Mouse (Mus musculus) frontal cortex, postnatal 36 days (tissue): ENCODE results near the gene Tex48.

ENCODE experiments used
- DNase-seq, 2 experiments: peaks; one replicate each; pipeline ENCODE4 v3.0.0; 2022; ENCODE audit warnings: low spot score in 2 of 2

Gene Tex48

DNA sequence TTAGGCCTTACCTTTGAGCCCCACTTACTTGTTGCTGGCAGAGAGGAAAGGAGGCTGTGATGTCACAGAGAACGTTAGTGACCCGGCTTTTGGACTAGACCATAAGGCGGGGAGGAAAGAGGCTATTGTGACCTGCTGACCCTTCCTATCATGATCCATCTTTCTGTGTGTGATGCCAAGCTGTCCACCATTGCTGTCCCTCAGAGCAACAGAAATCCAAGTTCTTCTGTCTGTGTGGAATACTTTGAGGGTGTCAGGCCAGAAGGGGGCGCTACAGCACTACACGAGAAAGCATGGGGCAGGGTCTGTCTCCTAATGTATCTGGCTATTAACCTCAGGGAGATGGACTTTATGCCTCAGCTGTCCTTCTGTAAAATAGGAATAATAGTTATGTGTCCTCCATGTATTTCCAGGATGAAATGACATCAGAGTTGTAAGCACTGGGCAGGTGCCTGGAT lies at the start of gene Tex48:
Gene Tex48, minus strand, starts transcription at position 51 of the 458 bp plus-strand sequence.
- DNase-seq: no peak

- peak; percentile 52 to 83 for DNase-seq
Observed at GRCm38 (mm10) chr4:63668255-63668654, 46.0 kb upstream of the Tex48 start.

DNA sequence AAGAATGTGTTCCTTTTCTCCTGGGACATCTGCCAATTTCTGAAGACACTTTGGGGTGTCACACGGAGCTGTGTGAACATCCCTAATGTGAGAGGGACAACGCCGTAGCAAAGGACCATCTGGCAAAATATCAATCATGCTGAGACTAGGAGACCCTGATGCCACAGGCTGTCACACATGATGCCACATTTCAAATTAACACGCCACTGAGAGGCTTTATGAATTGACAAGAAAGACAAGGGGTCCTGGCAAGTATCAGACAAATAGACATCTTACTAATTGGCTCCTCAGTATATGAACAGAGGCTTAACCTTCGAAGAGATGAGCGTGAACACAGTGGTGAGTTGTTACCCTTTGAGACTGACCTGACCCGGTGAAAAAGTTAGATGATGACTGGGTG lies 43.5 kb upstream of the Tex48 start:
- no peak for DNase-seq

- DNase-seq: no peak
Observed at GRCm38 (mm10) chr4:63663279-63663678, 41.1 kb upstream of the Tex48 start, which contains the start of gene Gm11214. Gm11214 (minus strand) TSS chr4:63663379.

DNA sequence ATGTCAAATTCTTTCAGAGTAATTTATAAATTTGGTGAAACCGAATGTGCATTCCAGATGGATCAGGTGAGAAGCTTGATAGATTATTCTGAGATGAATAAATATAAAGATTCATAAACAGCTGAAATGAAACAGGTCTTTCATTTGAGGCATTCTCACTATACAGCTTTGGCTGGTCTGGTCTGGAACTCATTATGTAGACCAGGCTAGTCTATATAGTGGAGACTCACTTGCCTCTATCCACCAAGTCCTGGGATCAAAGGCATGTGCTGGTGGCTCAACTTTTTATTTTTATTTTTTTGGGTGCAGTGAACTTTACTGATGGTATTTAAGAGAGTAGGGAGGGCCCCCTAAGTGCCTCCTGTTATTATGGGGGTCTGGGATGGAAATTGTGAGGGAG lies 39.6 kb upstream of the Tex48 start:
- DNase-seq: no peak

DNA sequence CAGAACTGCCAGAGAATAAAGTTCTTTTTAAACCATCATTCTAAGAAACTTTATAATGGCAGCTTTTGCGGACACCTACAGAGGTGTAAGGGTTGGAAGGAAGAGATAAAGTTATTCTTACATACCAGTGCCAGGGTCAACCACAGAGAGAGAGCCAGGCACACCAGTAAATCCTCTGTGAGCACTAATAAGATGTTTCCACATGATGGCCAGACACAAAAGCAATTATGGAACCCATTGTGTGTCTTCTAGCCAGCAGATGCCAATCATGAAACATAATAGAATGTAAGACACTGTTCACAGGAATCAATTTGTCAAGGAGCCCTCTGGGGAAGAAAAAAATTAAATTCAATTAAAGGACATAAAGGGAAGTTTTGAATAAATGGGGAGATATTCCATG lies 39.2 kb upstream of the Tex48 start:
- DNase-seq: no peak

GRCm38 (mm10) chr4:63659775-63660174 lies 37.5 kb upstream of the Tex48 start:
- DNase-seq: no peak

- no peak for DNase-seq
Observed at GRCm38 (mm10) chr4:63659086-63659485, 36.9 kb upstream of the Tex48 start.

GRCm38 (mm10) chr4:63654381-63654780 lies 32.2 kb upstream of the Tex48 start:
- no peak for DNase-seq

- DNase-seq: no peak
Observed at GRCm38 (mm10) chr4:63643956-63644726, 21.9 kb upstream of the Tex48 start.

DNA sequence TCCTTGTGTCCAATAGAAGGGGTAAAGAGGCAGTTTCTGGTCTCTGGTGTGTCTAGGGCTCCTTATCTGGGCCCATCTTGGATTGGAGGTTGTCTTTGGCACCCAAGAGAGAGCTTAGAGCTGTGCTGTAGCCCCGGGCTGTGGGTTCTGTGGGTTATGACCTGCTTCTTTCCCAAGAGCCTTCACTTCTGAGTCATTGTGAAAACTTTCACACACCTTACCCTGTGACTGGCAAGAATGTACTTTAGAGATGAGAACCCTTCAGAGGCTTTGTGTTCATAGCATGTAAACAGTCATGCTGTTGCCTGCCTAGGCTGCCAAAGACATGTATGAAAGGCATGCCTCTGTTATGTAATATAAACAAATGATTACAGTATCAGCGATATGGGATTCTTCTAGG lies 17.6 kb upstream of the Tex48 start:
- no peak for DNase-seq

DNA sequence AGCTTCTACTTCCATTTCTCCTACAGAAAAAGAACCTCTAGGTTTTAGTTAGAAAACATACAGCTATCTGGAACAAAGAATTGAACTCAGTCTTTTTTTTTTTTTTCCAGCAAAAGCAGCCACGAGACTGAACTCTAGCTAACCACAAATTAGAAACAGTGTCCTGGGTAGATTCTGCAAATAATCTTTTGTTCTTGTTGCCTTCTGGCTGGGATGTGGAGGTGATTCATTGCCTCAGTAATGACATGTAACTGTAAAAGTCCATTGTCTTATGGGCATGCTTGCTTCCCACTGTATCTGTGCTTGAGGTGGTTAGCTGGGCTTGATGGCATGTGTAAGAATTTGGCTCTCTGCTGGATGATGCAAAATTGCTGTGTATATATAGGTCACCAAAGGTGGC lies 16.4 kb upstream of the Tex48 start:
- DNase-seq: no peak

DNA sequence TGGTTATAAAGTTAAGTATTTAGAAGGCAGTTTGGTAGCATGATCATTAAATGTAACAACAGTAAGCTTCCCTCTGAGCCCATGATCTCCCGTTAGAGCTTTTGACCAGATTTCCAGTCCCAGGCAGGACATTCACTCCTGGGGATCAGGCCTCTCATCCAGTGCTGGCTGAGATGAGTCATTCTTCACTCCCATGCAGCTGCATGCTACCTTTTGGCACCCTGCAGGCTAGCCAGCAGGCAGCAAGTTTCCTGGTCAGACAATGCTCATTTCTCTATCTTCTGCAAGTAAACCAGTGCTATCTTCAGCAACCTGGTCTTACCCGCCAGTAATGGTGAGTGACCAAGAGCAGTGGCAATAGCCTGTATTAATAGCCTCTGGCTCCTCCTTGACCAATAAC lies 11.0 kb upstream of the Tex48 start:
- DNase-seq: no peak

- no peak for DNase-seq
Observed at GRCm38 (mm10) chr4:63627111-63627510, 4.9 kb upstream of the Tex48 start.

- no peak for DNase-seq
Observed at GRCm38 (mm10) chr4:63625563-63626080, 3.4 kb upstream of the Tex48 start.

DNA sequence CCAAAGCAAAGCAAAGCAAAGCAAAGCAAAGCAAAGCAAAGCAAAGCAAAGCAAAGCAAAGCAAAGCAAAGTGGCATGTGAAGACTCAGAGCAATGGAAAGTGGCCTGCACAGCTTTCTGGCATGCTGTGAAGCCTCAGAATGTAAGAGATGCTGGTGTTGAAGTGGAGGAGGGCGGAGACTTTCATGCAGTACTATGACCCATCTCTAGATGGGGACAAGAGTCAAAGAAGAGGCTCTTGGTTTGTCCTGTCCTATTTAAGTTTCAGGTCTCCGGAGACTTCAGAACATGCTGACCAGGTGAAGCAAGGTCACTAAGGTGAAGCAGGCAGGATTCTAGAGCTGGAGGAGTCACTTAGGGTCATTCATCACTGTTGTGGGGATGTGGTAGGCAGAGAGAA lies 367 bp downstream of the Tex48 start:
- DNase-seq: no peak

DNA sequence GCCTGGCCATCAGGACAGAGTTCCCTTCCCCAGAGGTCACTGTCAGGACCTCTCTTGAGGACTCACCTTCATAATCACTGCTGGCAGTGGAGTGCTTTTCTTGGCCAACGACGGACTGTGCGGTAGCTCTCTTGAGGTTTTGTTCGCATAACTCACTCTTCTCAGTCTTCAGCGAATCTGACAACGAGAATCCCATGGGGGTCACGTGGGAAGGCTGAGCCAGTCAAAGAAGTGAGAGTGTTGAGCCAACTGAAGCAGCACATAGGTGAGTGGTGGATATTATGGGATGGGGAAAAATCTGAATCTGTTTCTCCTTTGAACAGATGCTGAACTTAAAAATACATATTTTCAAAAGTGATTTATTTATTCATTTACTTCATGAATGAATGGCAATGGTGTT lies 13.8 kb downstream of the Tex48 start:
- DNase-seq: no peak

GRCm38 (mm10) chr4:63605968-63606367 lies 16.3 kb downstream of the Tex48 start:
- DNase-seq: no peak

DNA sequence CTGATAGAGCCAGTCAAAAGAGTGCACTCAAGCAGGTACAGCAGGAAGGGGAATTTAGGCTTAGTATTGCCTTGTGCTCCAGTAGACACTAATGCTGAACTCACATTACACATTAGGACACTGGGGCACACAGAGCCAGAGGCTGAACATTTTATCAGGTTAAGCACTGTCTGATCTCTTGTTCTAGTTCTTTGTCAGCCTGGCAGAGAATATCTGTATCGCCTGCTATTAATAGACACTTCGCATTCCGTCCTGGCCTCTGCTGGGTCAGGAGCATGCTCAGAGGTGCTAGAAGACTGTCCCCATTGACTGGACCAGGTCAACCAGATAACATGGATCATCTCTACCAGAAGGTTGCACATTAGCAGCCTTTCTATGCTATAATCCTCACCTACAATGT lies 16.7 kb downstream of the Tex48 start:
- no peak for DNase-seq

DNA sequence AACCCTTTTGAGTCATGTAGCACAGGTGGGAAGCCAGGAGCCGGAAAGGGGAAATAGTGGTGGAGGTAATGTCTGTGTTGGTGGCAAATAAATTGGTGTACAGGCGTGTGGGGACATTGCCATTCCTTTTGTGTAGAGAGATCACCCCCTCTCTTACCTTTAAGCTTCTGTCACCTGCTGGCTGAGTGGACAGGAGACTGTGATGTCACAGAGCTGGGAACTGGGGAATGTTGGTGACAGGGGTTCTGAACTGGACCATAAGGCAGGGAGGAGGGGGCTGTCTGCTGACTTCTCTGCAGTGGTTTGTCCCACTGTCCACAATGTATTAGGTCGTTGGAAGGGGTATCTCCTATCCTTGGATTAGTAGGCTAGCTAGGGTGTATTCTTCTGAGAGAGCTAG lies 17.3 kb downstream of the Tex48 start, which contains the start of gene Gm11213:
Gene Gm11213, minus strand, starts transcription at position 317 of the 400 bp plus-strand sequence.
- no peak for DNase-seq

DNA sequence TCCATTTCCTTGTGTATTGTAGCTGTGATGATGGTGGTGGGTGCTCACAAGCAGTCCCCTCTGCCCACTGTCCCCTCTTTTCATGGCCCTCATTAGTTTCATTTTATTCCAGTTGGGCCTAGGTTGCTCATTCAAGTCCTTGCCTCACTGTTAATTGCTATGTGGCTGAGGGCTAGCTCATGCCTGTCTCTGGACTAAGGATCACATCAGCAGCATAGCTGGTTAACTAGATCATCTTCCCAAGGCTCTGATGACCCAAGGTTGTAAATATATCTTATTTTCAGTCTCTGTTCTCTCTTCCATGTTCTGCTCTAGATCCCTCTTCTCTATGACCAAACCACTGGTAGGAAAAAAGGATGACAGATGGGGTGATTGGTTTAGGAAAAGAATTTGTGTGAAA lies 21.0 kb downstream of the Tex48 start:
- DNase-seq: no peak

GRCm38 (mm10) chr4:63600786-63601185 lies 21.4 kb downstream of the Tex48 start:
- no peak for DNase-seq

- no peak for DNase-seq
Observed at GRCm38 (mm10) chr4:63596010-63596409, 26.2 kb downstream of the Tex48 start.

DNA sequence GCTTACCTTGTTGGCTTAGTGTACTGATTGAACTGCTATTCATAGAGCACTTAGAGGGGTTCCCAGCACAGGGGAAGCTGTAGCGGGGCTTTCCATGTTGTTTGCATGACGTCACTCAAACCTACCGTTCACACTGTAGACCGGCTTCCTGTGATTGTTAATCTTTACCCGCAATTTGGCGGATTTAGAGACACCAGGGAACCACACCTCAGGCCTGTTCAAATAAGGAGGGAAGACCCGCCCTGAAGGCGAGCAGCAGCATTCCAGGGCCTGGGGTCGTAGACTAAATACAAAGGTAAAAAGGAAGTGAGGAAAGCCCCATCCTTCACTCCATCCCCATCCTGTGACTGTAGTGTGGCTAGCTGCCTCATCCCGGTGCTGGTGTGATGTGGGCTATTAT lies 27.0 kb downstream of the Tex48 start:
- no peak for DNase-seq
